Mouse (Mus musculus): Measurements from ENCODE around the gene Sept9. TPM values are rescaled to one million over a fixed set of nuclear protein-coding genes. Genes with fewer than 3 reads are reported as not detected.
A peak's percentile ranks its signal among the peaks of the same experiment; 100 is the strongest.

Sept9 gene
- polyA plus RNA-seq, 1 experiment from 2014 or later = 166 TPM

DNA sequence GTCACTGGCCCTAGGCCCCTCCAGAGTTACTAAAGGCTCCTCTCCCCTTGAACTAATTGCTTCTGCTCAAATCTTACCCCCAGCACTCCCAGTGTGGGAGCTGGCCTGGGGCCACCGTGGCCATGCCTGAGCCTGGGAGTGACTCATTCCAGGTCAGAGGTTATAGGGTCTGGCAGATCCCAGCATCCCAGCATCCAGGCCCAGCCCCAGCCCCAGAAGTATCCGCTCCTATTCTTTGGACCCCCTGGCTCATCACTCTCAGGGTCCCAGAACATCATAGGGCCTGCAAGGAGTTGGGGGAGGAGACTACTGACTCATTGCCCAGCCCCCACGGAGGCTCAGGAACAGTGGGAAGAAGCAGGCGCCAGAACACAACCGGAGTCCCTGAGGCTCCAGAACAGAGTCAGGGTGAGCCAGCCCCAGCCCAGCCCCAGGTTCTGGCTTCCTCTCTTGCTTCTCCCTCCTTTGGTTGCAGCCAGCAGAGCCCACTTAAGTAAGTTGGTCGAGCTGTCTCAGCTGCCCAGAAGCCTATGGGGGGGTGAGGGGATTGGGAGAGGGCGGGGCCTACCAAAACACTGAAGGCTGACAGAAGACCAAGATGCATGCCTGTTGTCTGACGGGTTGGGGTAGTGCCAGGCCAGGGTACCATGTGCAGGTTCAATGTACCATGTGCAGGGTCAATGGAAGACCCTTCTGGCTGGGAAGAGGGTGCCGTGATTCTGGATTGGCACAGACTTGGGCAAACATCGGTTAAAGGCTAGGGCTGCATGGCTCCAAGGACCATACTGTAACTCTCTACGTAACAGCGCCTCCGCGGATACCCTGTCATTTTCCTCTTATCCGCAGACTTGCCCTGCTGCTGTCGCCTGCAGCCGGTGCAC, 132.1 kb downstream of the Sept9 start:
- Histone ChIP-seq H3K4me1 (replicated peaks) (peaks cover 78% of the 10 kb centered on the region), H3K27me3 (replicated peaks) (no peaks in the 10 kb centered on the region), H3K36me3 (no peaks in the 10 kb centered on the region), H3K9me3 (no peaks in the 10 kb centered on the region), H3K4me3 (replicated peaks) (peak overlapping the region; percentile 61), H3K4me2 (replicated peaks) (peak overlapping the region; percentile 88), H3K9ac (peak overlapping the region; percentile 81), H3K27ac (peak overlapping the region; percentile 97)
- 5% methylated on average over 17 of the region's 17 CpGs for WGBS
- ATAC-seq = peak; percentile 14

DNA sequence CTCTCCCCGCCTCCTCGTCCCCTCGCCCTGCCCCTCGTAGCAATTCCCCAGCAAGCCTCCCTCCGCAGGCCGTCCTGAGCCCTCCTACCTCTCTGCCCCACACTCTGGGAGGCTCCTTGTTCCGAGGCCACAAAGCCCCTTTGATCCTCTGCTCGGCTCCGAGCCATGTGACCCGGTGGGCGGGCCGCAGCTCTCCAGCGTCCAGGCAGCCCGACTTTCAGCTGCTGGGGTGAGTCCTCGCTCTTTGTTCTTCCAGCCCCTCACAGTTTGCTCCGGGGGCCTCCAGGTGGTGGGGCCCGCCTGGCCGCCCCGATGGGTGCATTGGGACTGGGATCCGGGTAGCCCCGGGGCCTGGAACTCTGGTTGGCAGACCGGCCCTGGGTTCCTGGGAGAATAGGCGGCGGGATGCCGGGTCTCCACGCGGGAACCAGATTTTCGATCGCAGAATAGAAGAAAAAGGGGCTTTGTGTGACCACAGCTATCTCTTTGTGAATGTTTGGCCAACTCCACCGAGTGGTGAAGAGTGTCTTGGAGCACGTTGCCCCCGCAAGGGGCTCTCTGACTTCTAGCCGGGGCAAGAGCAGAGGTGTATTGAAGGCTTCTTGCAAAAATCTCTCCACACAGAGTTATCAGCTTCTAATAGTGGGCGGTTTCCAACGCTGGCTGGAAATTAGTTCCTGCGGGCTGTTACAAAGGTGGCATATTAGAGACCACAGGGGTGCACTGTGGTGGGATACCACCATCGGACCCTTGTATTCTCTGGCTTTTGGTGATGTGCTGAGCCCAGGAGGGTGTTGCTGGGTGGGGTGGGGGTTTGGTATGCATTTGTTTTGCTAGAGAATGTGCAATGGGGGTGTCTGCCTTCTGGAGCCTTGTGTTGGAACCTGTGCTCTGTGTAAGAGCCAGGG, 133.0 kb downstream of the Sept9 start:
- no peaks in the 10 kb centered on the region for H3K9me3 ChIP-seq
- H3K4me1 ChIP-seq (replicated peaks) = peaks cover 75% of the 10 kb centered on the region
- H3K27me3 ChIP-seq (replicated peaks) = no peaks in the 10 kb centered on the region
- H3K4me3 ChIP-seq (replicated peaks) = peak overlapping the region; percentile 61
- H3K36me3 ChIP-seq = no peaks in the 10 kb centered on the region; the same call in 1 of the 2 replicates
- peak overlapping the region; percentile 88 for H3K4me2 ChIP-seq (replicated peaks)
- peak; percentile 81 for ATAC-seq
- H3K27ac ChIP-seq = peak overlapping the region; percentile 97
- peak overlapping the region; percentile 81 for H3K9ac ChIP-seq
- 1% methylated on average over 37 of the region's 37 CpGs for WGBS

DNA sequence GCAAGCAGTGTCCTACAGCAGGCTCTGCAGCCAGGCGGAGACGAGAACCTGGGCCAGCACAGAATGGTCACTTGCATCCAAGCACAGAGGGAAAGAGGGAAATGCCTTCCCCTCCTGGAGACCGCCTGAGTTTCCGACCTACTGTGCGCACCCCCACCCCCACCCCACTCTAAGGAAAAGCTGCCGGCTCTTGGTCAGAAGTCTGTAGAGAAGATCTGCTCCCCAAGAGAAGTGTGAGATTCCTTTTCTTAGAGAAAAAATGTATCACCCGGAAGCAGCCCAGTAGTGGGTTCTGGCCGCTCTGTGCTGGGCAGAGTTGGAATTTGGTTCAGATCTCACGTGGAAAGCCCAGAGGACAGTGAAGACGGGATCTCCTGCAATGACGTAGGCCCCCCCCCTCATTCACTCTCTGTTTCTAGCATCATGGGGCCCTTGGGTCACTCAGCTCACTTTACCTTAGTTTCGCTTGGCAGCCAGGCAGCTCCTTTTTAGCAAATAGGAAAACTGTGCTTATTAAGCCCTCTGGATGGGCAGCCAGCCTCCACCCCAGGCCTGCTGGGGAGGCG, 133.8 kb downstream of the Sept9 start:
- no peak for ATAC-seq
- Histone ChIP-seq H3K9ac (peak overlapping the region; percentile 81), H3K4me1 (replicated peaks) (peaks cover 81% of the 10 kb centered on the region), H3K9me3 (no peaks in the 10 kb centered on the region), H3K4me2 (replicated peaks) (peak overlapping the region; percentile 88), H3K27ac (peak overlapping the region; percentile 97), H3K27me3 (replicated peaks) (no peaks in the 10 kb centered on the region), H3K36me3 (no peaks in the 10 kb centered on the region; the same call in 1 of the 2 replicates), H3K4me3 (replicated peaks) (peak overlapping the region; percentile 61)
- WGBS = 21% methylated on average over 13 of the region's 13 CpGs

DNA sequence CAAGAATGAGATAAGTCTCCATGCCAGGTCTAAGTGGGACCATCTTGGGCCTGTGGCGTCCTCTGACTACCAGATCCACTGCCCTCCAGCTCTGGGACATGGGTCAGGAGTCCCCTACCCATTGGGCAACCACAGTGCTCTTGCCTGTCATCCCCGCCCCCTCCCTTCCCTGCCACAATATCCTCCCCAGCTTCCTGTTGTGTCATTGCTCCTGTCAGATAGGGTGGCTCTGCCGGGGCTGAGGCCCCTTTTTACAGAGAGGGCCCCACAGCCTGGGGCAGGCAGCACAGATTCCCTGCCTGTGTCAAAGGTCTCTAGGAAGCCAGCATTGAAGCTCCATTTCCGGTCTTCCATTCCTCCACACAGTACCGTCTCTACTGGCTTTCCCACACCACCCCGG, 134.6 kb downstream of the Sept9 start:
- Histone ChIP-seq H3K9me3 (no peaks in the 10 kb centered on the region), H3K9ac (peak overlapping the region; percentile 45), H3K27ac (peak overlapping the region; percentile 97), H3K4me2 (replicated peaks) (peak overlapping the region; percentile 88), H3K27me3 (replicated peaks) (no peaks in the 10 kb centered on the region), H3K36me3 (no peaks in the 10 kb centered on the region; the same call in 1 of the 2 replicates), H3K4me1 (replicated peaks) (peaks cover 85% of the 10 kb centered on the region), H3K4me3 (replicated peaks) (peak overlapping the region; percentile 61)
- ATAC-seq = peak; percentile 77
- WGBS = 21% methylated on average over 6 of the region's 6 CpGs

DNA sequence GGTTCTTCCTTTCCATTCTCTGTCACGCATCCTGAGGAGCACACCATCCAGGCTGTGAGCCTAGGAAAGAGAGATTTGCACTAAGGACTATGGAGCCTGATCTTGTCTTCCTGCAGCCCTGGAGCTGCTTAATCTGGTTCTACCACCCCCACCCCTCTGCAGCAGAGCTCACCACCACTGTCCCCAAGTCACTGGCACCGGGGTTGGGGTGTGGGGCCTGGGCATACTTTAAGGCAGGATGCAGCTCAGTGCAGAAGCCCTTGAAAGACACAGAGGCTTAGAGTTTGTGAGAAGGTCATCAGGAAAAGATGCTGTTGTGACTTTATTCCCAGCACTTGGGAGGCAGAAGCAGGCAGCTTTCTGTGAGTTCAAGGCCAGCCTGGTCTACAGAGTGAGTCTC, 135.7 kb downstream of the Sept9 start:
- Histone ChIP-seq H3K27ac (peak overlapping the region; percentile 97), H3K4me3 (replicated peaks) (peak overlapping the region; percentile 61), H3K4me1 (replicated peaks) (peaks cover 90% of the 10 kb centered on the region), H3K27me3 (replicated peaks) (no peaks in the 10 kb centered on the region), H3K4me2 (replicated peaks) (peak overlapping the region; percentile 88), H3K9me3 (no peaks in the 10 kb centered on the region), H3K36me3 (no peaks in the 10 kb centered on the region; the same call in 1 of the 2 replicates), H3K9ac (peak overlapping the region; percentile 45)
- ATAC-seq = no peak
- WGBS = 75% methylated on average over 2 of the region's 2 CpGs

DNA sequence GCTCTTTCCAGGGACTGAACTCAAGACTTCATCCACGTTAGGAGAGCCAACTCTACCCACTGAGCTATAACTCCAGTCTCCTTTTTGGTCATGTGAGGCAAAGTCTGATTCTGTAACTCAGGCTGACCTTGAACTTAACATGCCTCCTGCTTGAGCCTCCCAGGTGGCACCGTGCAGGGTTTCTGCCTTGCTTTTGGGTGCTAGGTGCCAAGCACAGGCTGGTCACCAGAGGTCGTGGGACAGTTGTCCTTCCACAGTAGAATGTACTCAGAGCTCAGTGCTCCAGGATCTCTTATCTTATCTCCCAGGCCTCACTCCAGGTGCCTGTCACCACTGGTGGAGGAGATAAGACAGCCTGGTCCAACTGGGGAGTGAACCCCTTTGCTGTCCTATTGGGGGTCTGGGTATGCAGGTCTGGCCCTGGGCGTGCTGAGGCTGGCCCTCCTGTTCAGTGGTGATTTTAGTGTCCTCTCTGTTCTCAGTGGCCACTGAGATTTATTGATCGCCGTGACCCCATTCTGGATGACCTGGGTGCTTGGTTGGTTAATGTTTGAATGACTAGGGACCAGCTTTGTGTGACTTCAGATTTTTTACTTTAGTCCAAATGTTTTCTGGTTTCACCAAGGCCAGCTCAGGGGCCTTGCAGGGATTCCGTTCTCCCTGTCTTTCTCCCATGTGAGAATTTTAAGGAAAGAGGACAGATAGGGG, 136.8 kb downstream of the Sept9 start:
- Histone ChIP-seq H3K9me3 (no peaks in the 10 kb centered on the region), H3K4me2 (replicated peaks) (peak overlapping the region; percentile 88), H3K36me3 (no peaks in the 10 kb centered on the region; the same call in 1 of the 2 replicates), H3K4me3 (replicated peaks) (no peak overlapping the region), H3K27ac (0 out of 2 replicates have a peak overlapping the region, but pooled peaks have one; percentile 36), H3K27me3 (replicated peaks) (no peaks in the 10 kb centered on the region), H3K4me1 (replicated peaks) (peaks cover 89% of the 10 kb centered on the region), H3K9ac (no peak overlapping the region)
- no peak for ATAC-seq
- 65% methylated on average over 7 of the region's 7 CpGs for WGBS

DNA sequence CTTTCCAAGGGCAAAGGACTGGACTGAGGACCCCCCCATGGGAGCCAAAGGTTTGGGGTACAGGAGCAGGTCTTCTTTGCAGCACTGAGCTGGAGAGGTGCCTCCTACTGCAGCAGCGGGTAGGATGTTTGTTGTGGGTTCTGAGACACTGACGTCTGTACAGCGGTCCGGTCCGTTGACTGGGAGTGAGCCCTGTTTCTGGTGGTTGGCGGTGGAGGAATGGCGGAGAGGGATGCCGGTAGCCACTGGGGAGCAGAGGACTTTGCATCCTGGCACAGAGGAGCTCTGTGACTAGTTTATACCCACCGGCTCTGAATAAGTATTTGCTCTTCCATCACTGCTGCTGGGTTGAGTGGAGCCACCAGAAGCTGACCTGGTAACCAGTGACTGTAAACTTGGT, 138.3 kb downstream of the Sept9 start:
- Histone ChIP-seq H3K4me1 (replicated peaks) (peaks cover 90% of the 10 kb centered on the region), H3K27ac (peak overlapping the region; percentile 58; the same call in 1 of the 2 replicates), H3K27me3 (replicated peaks) (no peaks in the 10 kb centered on the region), H3K4me2 (replicated peaks) (peak overlapping the region; percentile 19; the same call in 1 of the 2 replicates), H3K9ac (no peak overlapping the region), H3K4me3 (replicated peaks) (no peak overlapping the region), H3K9me3 (no peaks in the 10 kb centered on the region), H3K36me3 (no peaks in the 10 kb centered on the region; the same call in 1 of the 2 replicates)
- no peak for ATAC-seq
- WGBS = 85% methylated on average over 9 of the region's 9 CpGs

DNA sequence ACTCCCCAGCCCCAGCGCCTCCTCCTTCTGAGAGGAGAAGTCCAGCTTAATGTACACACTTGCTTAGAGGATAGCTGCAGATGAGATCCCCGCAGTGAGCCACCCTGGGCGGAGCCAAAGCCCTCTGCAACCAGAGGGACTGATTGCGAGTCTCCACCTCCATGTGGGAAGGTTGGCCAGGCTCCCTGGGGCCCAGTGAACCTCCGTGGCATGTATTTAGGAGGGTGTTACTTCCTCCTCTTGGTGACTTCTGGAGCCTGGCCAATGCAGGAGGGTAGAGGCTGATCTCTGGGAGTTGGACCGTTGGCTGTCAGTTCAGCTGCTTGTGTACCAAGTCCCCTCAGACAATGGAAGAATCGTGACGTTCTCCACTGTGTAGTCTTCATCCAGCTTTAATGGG, 139.0 kb downstream of the Sept9 start:
- H3K4me3 ChIP-seq (replicated peaks) = no peak overlapping the region
- peaks cover 83% of the 10 kb centered on the region for H3K4me1 ChIP-seq (replicated peaks)
- H3K9ac ChIP-seq = no peak overlapping the region; the same call in 1 of the 2 replicates
- H3K27me3 ChIP-seq (replicated peaks) = no peaks in the 10 kb centered on the region
- H3K36me3 ChIP-seq = no peaks in the 10 kb centered on the region; the same call in 1 of the 2 replicates
- H3K27ac ChIP-seq = peak overlapping the region; percentile 58; the same call in 1 of the 2 replicates
- WGBS = 31% methylated on average over 8 of the region's 8 CpGs
- ATAC-seq = peak; percentile 82
- H3K9me3 ChIP-seq = no peaks in the 10 kb centered on the region
- H3K4me2 ChIP-seq (replicated peaks) = 0 out of 2 replicates have a peak overlapping the region, but pooled peaks have one; percentile 19

DNA sequence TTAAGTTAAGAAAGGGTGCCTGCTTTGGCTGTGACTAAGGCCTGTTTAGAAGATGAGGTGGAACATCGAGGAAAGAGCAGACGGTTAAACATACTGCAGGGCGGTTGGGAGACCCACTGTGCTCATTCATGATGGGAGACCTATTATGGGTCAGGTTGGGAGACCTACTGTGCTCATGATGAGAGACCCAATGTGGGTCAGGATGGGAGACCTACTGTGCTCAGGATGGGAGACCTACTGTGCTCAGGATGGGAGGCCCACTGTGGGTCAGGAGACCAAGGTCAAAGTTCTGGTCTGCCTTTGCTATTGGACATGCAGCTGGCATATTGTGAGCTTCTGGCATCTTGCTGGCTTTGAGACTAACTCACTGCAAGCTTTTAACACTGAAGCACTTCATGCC, 139.6 kb downstream of the Sept9 start:
- no peak overlapping the region for H3K9ac ChIP-seq
- no peaks in the 10 kb centered on the region; the same call in 1 of the 2 replicates for H3K36me3 ChIP-seq
- peaks cover 84% of the 10 kb centered on the region for H3K4me1 ChIP-seq (replicated peaks)
- H3K27ac ChIP-seq = peak overlapping the region; percentile 58; the same call in 1 of the 2 replicates
- no peak for ATAC-seq
- H3K27me3 ChIP-seq (replicated peaks) = no peaks in the 10 kb centered on the region
- 79% methylated on average over 3 of the region's 3 CpGs for WGBS
- no peak overlapping the region for H3K4me3 ChIP-seq (replicated peaks)
- no peaks in the 10 kb centered on the region for H3K9me3 ChIP-seq
- H3K4me2 ChIP-seq (replicated peaks) = no peak overlapping the region

DNA sequence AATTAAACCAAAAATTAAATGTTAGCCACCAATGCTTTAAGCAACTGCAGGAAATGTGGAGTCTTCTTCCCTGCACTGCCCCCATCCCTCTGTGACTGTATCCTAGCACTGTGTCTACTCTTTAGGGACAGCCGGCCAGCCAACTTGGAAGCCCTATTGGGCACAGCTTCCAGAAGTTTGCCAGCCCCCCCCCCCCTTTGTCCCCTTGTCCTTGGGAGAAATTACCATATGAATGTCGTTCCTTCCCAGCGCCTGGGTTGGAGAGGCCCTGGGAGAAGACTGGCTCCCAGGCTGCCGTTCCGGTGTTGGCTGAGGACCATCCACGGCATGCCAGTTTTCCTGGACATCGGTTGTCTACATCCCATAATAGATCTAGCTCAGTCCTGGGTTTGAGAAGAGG, 141.8 kb downstream of the Sept9 start:
- H3K9me3 ChIP-seq = no peaks in the 10 kb centered on the region
- H3K4me2 ChIP-seq (replicated peaks) = no peak overlapping the region
- no peak overlapping the region for H3K4me3 ChIP-seq (replicated peaks)
- ATAC-seq = no peak
- H3K27me3 ChIP-seq (replicated peaks) = no peaks in the 10 kb centered on the region
- H3K36me3 ChIP-seq = no peaks in the 10 kb centered on the region; the same call in 1 of the 2 replicates
- WGBS = 66% methylated on average over 7 of the region's 7 CpGs
- peaks cover 84% of the 10 kb centered on the region for H3K4me1 ChIP-seq (replicated peaks)
- H3K27ac ChIP-seq = no peak overlapping the region
- H3K9ac ChIP-seq = no peak overlapping the region

DNA sequence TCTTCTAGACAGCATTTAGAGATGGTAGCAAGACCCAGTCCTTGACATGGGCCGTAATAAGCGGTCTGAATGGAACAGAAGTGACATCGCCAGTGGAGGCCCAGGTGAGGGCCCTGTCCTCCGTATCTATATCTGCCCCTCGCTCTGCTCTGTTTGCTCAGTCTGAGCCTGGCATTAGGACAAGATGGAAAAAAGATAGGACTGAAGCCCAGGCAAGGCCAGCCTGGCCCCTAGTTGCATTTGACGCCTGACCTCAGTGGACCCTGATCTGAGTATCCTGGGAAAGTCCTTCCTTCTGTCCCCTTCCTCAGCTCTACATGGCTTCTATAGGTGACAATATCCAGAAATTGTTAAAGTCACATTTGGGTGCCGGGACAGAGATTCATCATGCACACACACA, 142.6 kb downstream of the Sept9 start:
- Histone ChIP-seq H3K27me3 (replicated peaks) (no peaks in the 10 kb centered on the region), H3K9ac (no peak overlapping the region), H3K4me3 (replicated peaks) (no peak overlapping the region), H3K4me2 (replicated peaks) (no peak overlapping the region), H3K9me3 (no peaks in the 10 kb centered on the region), H3K36me3 (no peaks in the 10 kb centered on the region; the same call in 1 of the 2 replicates), H3K27ac (no peak overlapping the region), H3K4me1 (replicated peaks) (peaks cover 87% of the 10 kb centered on the region)
- ATAC-seq = no peak
- WGBS = 80% methylated on average over 7 of the region's 7 CpGs
